Mouse (Mus musculus) forebrain, embryonic 16.5 days (tissue): ENCODE data around the gene Akp3. TPM values are rescaled to one million over a fixed set of nuclear protein-coding genes. Genes with fewer than 3 reads are reported as not detected.

ENCODE experiments used
- ATAC-seq: fragments of 200-750 bp; cut with Nextera tagmentation; 2 replicates; pipeline ENCODE4 v1.8.0; 2017; ENCODE audit warnings: mild to moderate bottlenecking, moderate library complexity
- H3K27ac ChIP-seq: fragments of 300-500 bp; sonication (generic); 2 replicates; pipeline ENCODE4 v1.5.1; 2014; ENCODE audit warnings: low read length, control low read depth
- H3K27me3 ChIP-seq: fragments of 300-500 bp; sonication (generic); replicated peaks from 2 replicates; pipeline ENCODE4 v1.6.1; 2014; ENCODE audit warnings: low read length; ENCODE audit not compliant: control insufficient read depth, insufficient read depth
- H3K36me3 ChIP-seq: fragments of 300-500 bp; sonication (generic); 2 replicates; pipeline ENCODE4 v1.6.1; 2014; ENCODE audit not compliant: control insufficient read depth, insufficient read depth
- H3K4me1 ChIP-seq: fragments of 300-500 bp; sonication (generic); replicated peaks from 2 replicates; pipeline ENCODE4 v1.6.1; 2014; ENCODE audit warnings: low read length; ENCODE audit not compliant: control insufficient read depth, insufficient read depth
- H3K4me2 ChIP-seq: fragments of 300-500 bp; sonication (generic); 2 replicates; pipeline ENCODE4 v1.6.1; 2014; ENCODE audit warnings: mild to moderate bottlenecking, low read length, control low read depth
- H3K4me3 ChIP-seq: fragments of 300-500 bp; sonication (generic); replicated peaks from 2 replicates; pipeline ENCODE4 v1.5.1; 2014; ENCODE audit warnings: mild to moderate bottlenecking, low read length, control low read depth
- H3K9ac ChIP-seq: fragments of 300-500 bp; sonication (generic); replicated peaks from 2 replicates; pipeline ENCODE4 v1.6.1; 2014; ENCODE audit warnings: low read depth, low read length, control low read depth
- H3K9me3 ChIP-seq: fragments of 300-500 bp; sonication (generic); 2 replicates; pipeline ENCODE4 v1.6.1; 2016; ENCODE audit warnings: low read length; ENCODE audit not compliant: control insufficient read depth
- WGBS: fragments of 180-500 bp; shearing (Covaris S2); extraction: QIAGEN DNeasy Blood & Tissue Kit; methylation state at CpG from one replicate; pipeline ENCODE4 v1.1.7; 2014; 5-methylcytosine and 5-hydroxymethylcytosine counted together
- polyA plus RNA-seq: library from polyadenylated mRNA; unstranded; fragments of >200 nt; fragmentation: Nextera tagmentation; extraction: Ambion mirVana; gene quantifications from 2 replicates; pipeline ENCODE4 v1.2.1, GENCODE M21; 2015

The Akp3 gene
- polyA plus RNA-seq, 1 experiment from 2014 or later: not detected

- no peak for ATAC-seq
- Histone ChIP-seq H3K9ac (peak overlapping the region; percentile 25; the same call in 1 of the 2 replicates), H3K27me3 (peaks cover 4% of the 10 kb centered on the region), H3K9me3 (no peaks in the 10 kb centered on the region), H3K4me3 (no peak overlapping the region), H3K27ac (no peak overlapping the region), H3K4me2 (peak overlapping the region; percentile 17; the same call in 1 of the 2 replicates), H3K36me3 (no peaks in the 10 kb centered on the region), H3K4me1 (peaks cover 26% of the 10 kb centered on the region)
- WGBS: 7% methylated on average over 19 of the region's 19 CpGs
Measured at GRCm38 (mm10) chr1:87170458-87170857, 45.7 kb downstream of the Akp3 start.

DNA sequence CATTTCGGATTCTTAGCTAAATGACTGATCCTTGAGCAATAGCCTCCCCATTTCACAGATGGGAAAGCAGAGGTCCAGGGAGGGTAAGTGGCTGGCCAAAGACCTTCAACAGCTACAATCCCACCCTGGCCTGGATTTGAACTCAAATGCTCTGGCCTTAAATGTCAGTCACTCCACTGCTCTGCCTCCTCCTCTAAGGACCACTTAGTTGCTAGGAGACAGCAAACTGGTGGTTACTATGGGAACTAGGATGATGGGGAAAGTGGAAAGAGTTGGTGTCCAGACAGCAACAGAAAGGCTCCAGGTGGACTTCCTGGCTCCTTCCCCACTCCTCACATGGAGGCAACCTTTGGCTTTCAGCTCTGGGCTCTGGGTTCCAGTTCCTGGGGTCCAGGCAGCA, 46.5 kb downstream of the Akp3 start:
- H3K36me3 ChIP-seq: no peaks in the 10 kb centered on the region
- ATAC-seq: no peak
- no peak overlapping the region for H3K4me3 ChIP-seq
- 89% methylated on average over 1 of the region's 1 CpGs for WGBS
- no peak overlapping the region for H3K27ac ChIP-seq
- no peaks in the 10 kb centered on the region for H3K9me3 ChIP-seq
- peaks cover 4% of the 10 kb centered on the region for H3K27me3 ChIP-seq
- no peak overlapping the region for H3K9ac ChIP-seq
- peaks cover 33% of the 10 kb centered on the region for H3K4me1 ChIP-seq
- H3K4me2 ChIP-seq: no peak overlapping the region

DNA sequence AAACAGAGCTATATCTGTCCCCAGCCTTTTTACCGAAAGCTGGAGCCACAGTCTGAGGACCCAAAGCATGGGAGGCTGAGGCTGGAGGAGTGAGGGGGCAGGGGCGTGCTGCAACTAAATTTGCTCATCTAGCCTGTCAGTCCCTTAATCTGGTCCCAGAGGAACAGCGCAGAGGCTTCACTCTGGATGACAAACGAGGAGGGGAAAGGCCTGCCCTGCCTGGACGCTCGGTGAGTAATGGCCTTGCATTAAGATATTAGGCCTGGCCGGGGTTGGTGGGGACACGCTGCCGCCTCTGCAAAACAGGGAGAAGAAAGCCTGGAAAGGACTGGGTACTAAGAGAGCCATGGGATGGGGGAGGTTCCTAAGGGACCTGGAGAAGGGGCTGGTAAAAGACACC, 47.5 kb downstream of the Akp3 start:
- H3K4me2 ChIP-seq: no peak overlapping the region
- peaks cover 34% of the 10 kb centered on the region for H3K4me1 ChIP-seq
- H3K27me3 ChIP-seq: peaks cover 4% of the 10 kb centered on the region
- WGBS: 60% methylated on average over 9 of the region's 9 CpGs
- H3K9me3 ChIP-seq: no peaks in the 10 kb centered on the region
- ATAC-seq: no peak
- H3K9ac ChIP-seq: no peak overlapping the region
- no peak overlapping the region for H3K4me3 ChIP-seq
- no peak overlapping the region for H3K27ac ChIP-seq
- H3K36me3 ChIP-seq: no peaks in the 10 kb centered on the region

- Histone ChIP-seq H3K27me3 (peaks cover 4% of the 10 kb centered on the region), H3K9me3 (no peaks in the 10 kb centered on the region), H3K36me3 (no peaks in the 10 kb centered on the region), H3K4me2 (no peak overlapping the region), H3K27ac (no peak overlapping the region), H3K4me3 (no peak overlapping the region), H3K9ac (no peak overlapping the region), H3K4me1 (peaks cover 28% of the 10 kb centered on the region)
- 25% methylated on average over 28 of the region's 28 CpGs for WGBS
- ATAC-seq: peak; percentile 7; the same call in 1 of the 2 replicates
Measured at GRCm38 (mm10) chr1:87174006-87174955, 49.5 kb downstream of the Akp3 start.

GRCm38 (mm10) chr1:87175852-87176292, 51.1 kb downstream of the Akp3 start:
- WGBS: 5% methylated on average over 11 of the region's 11 CpGs
- H3K4me2 ChIP-seq: peak overlapping the region; percentile 24
- H3K4me3 ChIP-seq: no peak overlapping the region
- H3K9ac ChIP-seq: no peak overlapping the region
- no peaks in the 10 kb centered on the region for H3K27me3 ChIP-seq
- H3K36me3 ChIP-seq: no peaks in the 10 kb centered on the region
- peak overlapping the region; percentile 19 for H3K27ac ChIP-seq
- H3K4me1 ChIP-seq: peaks cover 15% of the 10 kb centered on the region
- peak; percentile 91 for ATAC-seq
- H3K9me3 ChIP-seq: no peaks in the 10 kb centered on the region

Other genes with a start within 250 kb of the Akp3 start
- not detected in 2 replicates for gene Alppl2, start 35.0 kb upstream of the Akp3 start, polyA plus RNA-seq
- not detected in 2 replicates for gene Alpi, start 23.4 kb upstream of the Akp3 start, polyA plus RNA-seq
- gene Ecel1, start 31.5 kb downstream of the Akp3 start, polyA plus RNA-seq: 13.4 and 25.3 TPM in 2 replicates
- 2.8 and 3.1 TPM in 2 replicates for gene Prss56, start 58.3 kb downstream of the Akp3 start, polyA plus RNA-seq
- gene Chrnd, start 65.6 kb downstream of the Akp3 start, polyA plus RNA-seq: not detected in 2 replicates
- not detected in 2 replicates for gene Chrng, start 79.7 kb downstream of the Akp3 start, polyA plus RNA-seq
- 88.1 and 93.6 TPM in 2 replicates for gene Eif4e2, start 88.9 kb downstream of the Akp3 start, polyA plus RNA-seq
- gene Efhd1, start 139.4 kb downstream of the Akp3 start, polyA plus RNA-seq: 0.66 and 1.4 TPM in 2 replicates
- 70.1 and 70.2 TPM in 2 replicates for gene Gigyf2, start 202.0 kb downstream of the Akp3 start, polyA plus RNA-seq